Mouse (Mus musculus) embryonic facial prominence, embryonic 12.5 days (tissue): ENCODE data around the gene Abcc1. TPM values are rescaled to one million over a fixed set of nuclear protein-coding genes. Genes with fewer than 3 reads are reported as not detected.

Source experiments
- ATAC-seq: fragments of 200-750 bp; cut with Nextera tagmentation; 2 replicates; pipeline ENCODE4 v1.8.0; 2017; ENCODE audit not compliant: insufficient number of reproducible peaks, insufficient read depth, low FRiP score, low TSS enrichment
- H3K27ac ChIP-seq: fragments of 300-500 bp; sonication (generic); 2 replicates; pipeline ENCODE4 v1.5.1; 2016; ENCODE audit warnings: mild to moderate bottlenecking
- H3K27me3 ChIP-seq: fragments of 300-500 bp; sonication (generic); 2 replicates; pipeline ENCODE4 v1.6.1; 2016; ENCODE audit warnings: mild to moderate bottlenecking, moderate library complexity
- H3K36me3 ChIP-seq: fragments of 300-500 bp; sonication (generic); 2 replicates; pipeline ENCODE4 v1.6.1; 2016; ENCODE audit warnings: mild to moderate bottlenecking
- H3K4me1 ChIP-seq: fragments of 300-500 bp; sonication (generic); 2 replicates; pipeline ENCODE4 v1.6.1; 2016
- H3K4me2 ChIP-seq: fragments of 300-500 bp; sonication (generic); replicated peaks from 2 replicates; pipeline ENCODE4 v1.6.1; 2016; ENCODE audit warnings: mild to moderate bottlenecking, moderate library complexity
- H3K4me3 ChIP-seq: fragments of 300-500 bp; sonication (generic); 2 replicates; pipeline ENCODE4 v1.5.1; 2016; ENCODE audit warnings: mild to moderate bottlenecking
- H3K9ac ChIP-seq: fragments of 300-500 bp; sonication (generic); 2 replicates; pipeline ENCODE4 v1.6.1; 2016; ENCODE audit warnings: mild to moderate bottlenecking, moderate library complexity
- H3K9me3 ChIP-seq: fragments of 300-500 bp; sonication (generic); 2 replicates; pipeline ENCODE4 v1.6.1; 2016; ENCODE audit warnings: mild to moderate bottlenecking, moderate library complexity
- WGBS: fragments of 180-500 bp; shearing (Covaris S2); methylation state at CpG from one replicate; pipeline ENCODE4 v1.1.7; 2016; 5-methylcytosine and 5-hydroxymethylcytosine counted together
- polyA plus RNA-seq: library from polyadenylated mRNA; unstranded; fragments of >200 nt; fragmentation: Nextera tagmentation; extraction: Ambion mirVana; gene quantifications from 2 replicates; pipeline ENCODE4 v1.2.1, GENCODE M21; 2016

The Abcc1 gene
- polyA plus RNA-seq, 1 experiment from 2014 or later: 10.2 TPM

GRCm38 (mm10) chr16:14444059-14444855 lies 82.9 kb downstream of the Abcc1 start:
- no peaks in the 10 kb centered on the region for H3K9me3 ChIP-seq
- no peaks in the 10 kb centered on the region for H3K4me1 ChIP-seq
- H3K4me2 ChIP-seq: no peak overlapping the region
- H3K4me3 ChIP-seq: no peak overlapping the region
- no peaks in the 10 kb centered on the region for H3K27me3 ChIP-seq
- H3K9ac ChIP-seq: no peak overlapping the region
- no peak for ATAC-seq
- peaks cover 10% of the 10 kb centered on the region; the same call in 1 of the 2 replicates for H3K36me3 ChIP-seq
- 57% methylated on average over 6 of the region's 6 CpGs for WGBS
- 0 out of 2 replicates have a peak overlapping the region, but pooled peaks have one; percentile 17 for H3K27ac ChIP-seq

- no peak overlapping the region for H3K4me2 ChIP-seq
- H3K4me3 ChIP-seq: no peak overlapping the region
- H3K4me1 ChIP-seq: no peaks in the 10 kb centered on the region
- no peaks in the 10 kb centered on the region for H3K27me3 ChIP-seq
- WGBS: 87% methylated on average over 6 of the region's 6 CpGs
- ATAC-seq: no peak
- 0 out of 2 replicates have a peak, but pooled peaks cover 10% of the 10 kb centered on the region for H3K36me3 ChIP-seq
- no peak overlapping the region for H3K9ac ChIP-seq
- H3K27ac ChIP-seq: no peak overlapping the region
- no peaks in the 10 kb centered on the region for H3K9me3 ChIP-seq
These were observed 83.8 kb downstream of the Abcc1 start for GRCm38 (mm10) chr16:14445197-14445596.

GRCm38 (mm10) chr16:14447366-14447765 lies 86.0 kb downstream of the Abcc1 start:
- ATAC-seq: no peak
- no peaks in the 10 kb centered on the region for H3K27me3 ChIP-seq
- H3K36me3 ChIP-seq: 0 out of 2 replicates have a peak, but pooled peaks cover 10% of the 10 kb centered on the region
- H3K4me2 ChIP-seq: no peak overlapping the region
- H3K4me3 ChIP-seq: no peak overlapping the region
- no peaks in the 10 kb centered on the region for H3K9me3 ChIP-seq
- 91% methylated on average over 4 of the region's 4 CpGs for WGBS
- no peak overlapping the region for H3K27ac ChIP-seq
- H3K4me1 ChIP-seq: no peaks in the 10 kb centered on the region
- no peak overlapping the region for H3K9ac ChIP-seq

- Histone ChIP-seq H3K36me3 (0 out of 2 replicates have a peak, but pooled peaks cover 10% of the 10 kb centered on the region), H3K27ac (no peak overlapping the region), H3K4me1 (no peaks in the 10 kb centered on the region), H3K27me3 (no peaks in the 10 kb centered on the region), H3K9ac (no peak overlapping the region), H3K4me3 (no peak overlapping the region), H3K9me3 (no peaks in the 10 kb centered on the region), H3K4me2 (no peak overlapping the region)
- no peak for ATAC-seq
- whole genome bisulfite sequencing: 92% methylated on average over 8 of the region's 8 CpGs
These were observed 86.9 kb downstream of the Abcc1 start for GRCm38 (mm10) chr16:14448307-14448706.

GRCm38 (mm10) chr16:14449861-14450260 lies 88.5 kb downstream of the Abcc1 start:
- Histone ChIP-seq H3K36me3 (0 out of 2 replicates have a peak, but pooled peaks cover 11% of the 10 kb centered on the region), H3K27ac (no peak overlapping the region), H3K27me3 (no peaks in the 10 kb centered on the region), H3K4me3 (no peak overlapping the region), H3K9ac (no peak overlapping the region), H3K4me1 (no peaks in the 10 kb centered on the region), H3K4me2 (no peak overlapping the region), H3K9me3 (no peaks in the 10 kb centered on the region)
- WGBS: 85% methylated on average over 4 of the region's 4 CpGs
- ATAC-seq: no peak

- H3K4me2 ChIP-seq: no peak overlapping the region
- H3K36me3 ChIP-seq: 0 out of 2 replicates have a peak, but pooled peaks cover 2% of the 10 kb centered on the region
- no peak overlapping the region for H3K27ac ChIP-seq
- 79% methylated on average over 5 of the region's 5 CpGs for WGBS
- H3K4me1 ChIP-seq: no peaks in the 10 kb centered on the region
- ATAC-seq: no peak
- H3K4me3 ChIP-seq: no peak overlapping the region
- H3K9ac ChIP-seq: no peak overlapping the region
- H3K9me3 ChIP-seq: no peaks in the 10 kb centered on the region
- H3K27me3 ChIP-seq: no peaks in the 10 kb centered on the region
These were observed 90.2 kb downstream of the Abcc1 start for GRCm38 (mm10) chr16:14451374-14452046.

GRCm38 (mm10) chr16:14462535-14462934 lies 101.2 kb downstream of the Abcc1 start:
- H3K27me3 ChIP-seq: no peaks in the 10 kb centered on the region
- H3K4me3 ChIP-seq: no peak overlapping the region
- H3K4me2 ChIP-seq: no peak overlapping the region
- no peaks in the 10 kb centered on the region for H3K9me3 ChIP-seq
- H3K9ac ChIP-seq: no peak overlapping the region
- H3K36me3 ChIP-seq: peaks cover 58% of the 10 kb centered on the region
- WGBS: 89% methylated on average over 2 of the region's 2 CpGs
- H3K27ac ChIP-seq: no peak overlapping the region
- no peaks in the 10 kb centered on the region for H3K4me1 ChIP-seq
- ATAC-seq: no peak

- H3K36me3 ChIP-seq: peaks cover 58% of the 10 kb centered on the region
- 89% methylated on average over 6 of the region's 6 CpGs for WGBS
- H3K4me2 ChIP-seq: no peak overlapping the region
- no peak overlapping the region for H3K27ac ChIP-seq
- no peak overlapping the region for H3K9ac ChIP-seq
- H3K27me3 ChIP-seq: no peaks in the 10 kb centered on the region
- H3K4me1 ChIP-seq: no peaks in the 10 kb centered on the region
- H3K4me3 ChIP-seq: no peak overlapping the region
- H3K9me3 ChIP-seq: no peaks in the 10 kb centered on the region
- no peak for ATAC-seq
These were observed 103.7 kb downstream of the Abcc1 start for GRCm38 (mm10) chr16:14465016-14465415.

- WGBS: 90% methylated on average over 2 of the region's 2 CpGs
- H3K4me2 ChIP-seq: no peak overlapping the region
- H3K4me1 ChIP-seq: no peaks in the 10 kb centered on the region
- H3K9ac ChIP-seq: no peak overlapping the region
- H3K4me3 ChIP-seq: no peak overlapping the region
- no peak overlapping the region for H3K27ac ChIP-seq
- no peaks in the 10 kb centered on the region for H3K27me3 ChIP-seq
- H3K36me3 ChIP-seq: peaks cover 47% of the 10 kb centered on the region
- ATAC-seq: no peak
- H3K9me3 ChIP-seq: no peaks in the 10 kb centered on the region
These were observed 107.0 kb downstream of the Abcc1 start for GRCm38 (mm10) chr16:14468351-14468750.

- no peak overlapping the region for H3K4me3 ChIP-seq
- no peaks in the 10 kb centered on the region for H3K27me3 ChIP-seq
- H3K9ac ChIP-seq: no peak overlapping the region
- H3K27ac ChIP-seq: no peak overlapping the region
- H3K36me3 ChIP-seq: peaks cover 48% of the 10 kb centered on the region
- no peak overlapping the region for H3K4me2 ChIP-seq
- no peak for ATAC-seq
- H3K4me1 ChIP-seq: no peaks in the 10 kb centered on the region
- H3K9me3 ChIP-seq: no peaks in the 10 kb centered on the region
- WGBS: 88% methylated on average over 5 of the region's 5 CpGs
These were observed 107.5 kb downstream of the Abcc1 start for GRCm38 (mm10) chr16:14468841-14469240.

GRCm38 (mm10) chr16:14472171-14472570 lies 110.8 kb downstream of the Abcc1 start:
- no peaks in the 10 kb centered on the region for H3K4me1 ChIP-seq
- peaks cover 25% of the 10 kb centered on the region for H3K36me3 ChIP-seq
- WGBS: 82% methylated on average over 5 of the region's 5 CpGs
- no peaks in the 10 kb centered on the region for H3K27me3 ChIP-seq
- no peak overlapping the region for H3K27ac ChIP-seq
- no peaks in the 10 kb centered on the region for H3K9me3 ChIP-seq
- no peak overlapping the region for H3K4me3 ChIP-seq
- ATAC-seq: no peak
- no peak overlapping the region for H3K9ac ChIP-seq
- H3K4me2 ChIP-seq: no peak overlapping the region

GRCm38 (mm10) chr16:14473686-14474085 lies 112.3 kb downstream of the Abcc1 start:
- no peak overlapping the region for H3K4me3 ChIP-seq
- peaks cover 14% of the 10 kb centered on the region for H3K36me3 ChIP-seq
- H3K4me2 ChIP-seq: no peak overlapping the region
- no peaks in the 10 kb centered on the region for H3K9me3 ChIP-seq
- no peaks in the 10 kb centered on the region for H3K27me3 ChIP-seq
- no peak overlapping the region for H3K27ac ChIP-seq
- no peaks in the 10 kb centered on the region for H3K4me1 ChIP-seq
- H3K9ac ChIP-seq: no peak overlapping the region
- ATAC-seq: no peak
- 94% methylated on average over 7 of the region's 7 CpGs for WGBS
